Mouse (Mus musculus) embryo, embryonic 9.5 days (tissue): ENCODE measurements at regions not wholly inside any gene's neighbourhood (a gene's known extent, or its start where the extent isn't known, plus 50 kb on each side); places are given as distances from the start of the nearest gene placed in this dataset.
"Not testable (repeated sequence)": the region's sequence is repeated elsewhere in the genome, so short reads cannot be mapped to it uniquely, and the experiment has no call there.

Source experiments
- DNase-seq: peaks from one replicate; pipeline ENCODE4 v3.0.0-alpha.2; 2017; ENCODE audit errors: extremely low spot score

GRCm38 (mm10) chr1:47646681-47647080 lies 754.0 kb upstream of the Slc39a10 start:
- no peak for DNase-seq

GRCm38 (mm10) chr1:47606597-47606996 lies 713.9 kb upstream of the Slc39a10 start:
- no peak for DNase-seq

GRCm38 (mm10) chr1:47603989-47604360 lies 711.3 kb upstream of the Slc39a10 start:
- no peak for DNase-seq

- no peak for DNase-seq
Observed at GRCm38 (mm10) chr1:47603294-47603988, 710.8 kb upstream of the Slc39a10 start.

GRCm38 (mm10) chr1:47593641-47594040 lies 701.0 kb upstream of the Slc39a10 start:
- DNase-seq, result not testable (repeated sequence)

- DNase-seq, result no peak
Observed at GRCm38 (mm10) chr1:47545606-47546005, 653.0 kb upstream of the Slc39a10 start.

- no peak for DNase-seq
Observed at GRCm38 (mm10) chr1:47511426-47511825, 618.8 kb upstream of the Slc39a10 start.

GRCm38 (mm10) chr1:47507801-47508200 lies 615.1 kb upstream of the Slc39a10 start:
- DNase-seq, result no peak

GRCm38 (mm10) chr1:47488581-47489204 lies 596.0 kb upstream of the Slc39a10 start:
- peak; percentile 11 for DNase-seq

GRCm38 (mm10) chr1:47486087-47486486 lies 593.4 kb upstream of the Slc39a10 start:
- no peak for DNase-seq

- no peak for DNase-seq
Observed at GRCm38 (mm10) chr1:47479059-47479458, 586.4 kb upstream of the Slc39a10 start.

- no peak for DNase-seq
Observed at GRCm38 (mm10) chr1:47466573-47467253, 574.1 kb upstream of the Slc39a10 start.

- DNase-seq, result no peak
Observed at GRCm38 (mm10) chr1:47448737-47449489, 556.3 kb upstream of the Slc39a10 start.

GRCm38 (mm10) chr1:47448070-47448469 lies 555.4 kb upstream of the Slc39a10 start:
- DNase-seq, result no peak

GRCm38 (mm10) chr1:47446021-47446420 lies 553.4 kb upstream of the Slc39a10 start:
- no peak for DNase-seq

- DNase-seq, result no peak
Observed at GRCm38 (mm10) chr1:47432829-47433228, 540.2 kb upstream of the Slc39a10 start.

GRCm38 (mm10) chr1:47405164-47405563 lies 512.5 kb upstream of the Slc39a10 start:
- no peak for DNase-seq

- no peak for DNase-seq
Observed at GRCm38 (mm10) chr1:47386579-47386978, 493.9 kb upstream of the Slc39a10 start.

- DNase-seq, result no peak
Observed at GRCm38 (mm10) chr1:47378795-47379194, 486.1 kb upstream of the Slc39a10 start.

GRCm38 (mm10) chr1:47339718-47340439 lies 447.2 kb upstream of the Slc39a10 start:
- no peak for DNase-seq

- DNase-seq, result no peak
Observed at GRCm38 (mm10) chr1:47310572-47311075, 418.0 kb upstream of the Slc39a10 start.
